ENCODE assay signal across 23 mouse cellular contexts in genomic region chr19:32152529-32152928, GRCm38 (mm10). TPM values are rescaled to one million over a fixed set of nuclear protein-coding genes. Genes with fewer than 3 reads are reported as not detected.
DNase-seq lines count a peak whose midpoint lies in the region; ATAC-seq and TF ChIP-seq lines count a peak whose summit lies in the region.
"Had no signal": no experiment of that assay in that cellular context is flagged by ENCODE, and none has a peak within 500 bp of the region (broad histone marks: within the 10 kb centered on the region; RNA-seq: fewer than 3 reads in every experiment).

No protein-coding gene starts in this region.

- no peak overlapping the region for H3K4me3 ChIP-seq in layer of hippocampus, adult 2 months
- H3K4me3 ChIP-seq in forebrain, embryonic 13.5 days: no peak overlapping the region
- H3K4me3 ChIP-seq: embryonic facial prominence, embryonic 15.5 days; forebrain, embryonic 15.5 days; heart, embryonic 15.5 days; liver, embryonic 13.5 days; lung, embryonic 15.5 days; midbrain, embryonic 10.5 days had no signal

- H3K36me3 ChIP-seq in forebrain, embryonic 13.5 days (ENCODE audit: poor library complexity, severe bottlenecking): no peaks in the 10 kb centered on the region
- H3K36me3 ChIP-seq: forebrain, embryonic 15.5 days; heart, embryonic 15.5 days; midbrain, embryonic 10.5 days had no signal

- DNase-seq in layer of hippocampus, adult 2 months (ENCODE audit: low spot score in 2 of 2): no peak
- DNase-seq in layer of hippocampus, postnatal 25 days (ENCODE audit: extremely low spot score in 1 of 2, low spot score in 1 of 2): no peak
- DNase-seq in thymus, postnatal 0 days (ENCODE audit: low spot score): peak; percentile 40
- DNase-seq in thymus, postnatal 4 days: no peak
- DNase-seq in brain, adult 2 months (ENCODE audit: low read depth, low spot score): peak; percentile 14
- DNase-seq in c-Kit-positive CD71-positive TER-119-positive erythroid progenitor cells, embryonic 14.5 days (ENCODE audit: low spot score): no peak
- DNase-seq: cerebellum, adult 18-20 months; cerebellum, postnatal 14 days; gastrocnemius, postnatal 25 days; heart, postnatal 4 days; kidney, adult 9 months; kidney, postnatal 25 days; liver, embryonic 13.5 days; thymus, adult 18-20 months had no signal

- TF ChIP-seq CTCF in layer of hippocampus, adult 2 months (conservative IDR thresholded peaks at IDR 0.05): peak; percentile 42

- no peak overlapping the region for H3K27ac ChIP-seq in layer of hippocampus, adult 2 months
- no peak overlapping the region for H3K27ac ChIP-seq in forebrain, embryonic 13.5 days
- H3K27ac ChIP-seq: embryonic facial prominence, embryonic 15.5 days; forebrain, embryonic 15.5 days; heart, embryonic 15.5 days; hindbrain, embryonic 14.5 days; liver, embryonic 13.5 days; lung, embryonic 15.5 days; macrophage; midbrain, embryonic 10.5 days had no signal

- no peaks in the 10 kb centered on the region for H3K4me1 ChIP-seq in forebrain, embryonic 13.5 days
- H3K4me1 ChIP-seq: forebrain, embryonic 15.5 days; lung, embryonic 15.5 days had no signal

- WGBS in forebrain, embryonic 13.5 days: 77% methylated on average over 6 of the region's 6 CpGs

- H3K9ac ChIP-seq in forebrain, embryonic 13.5 days: no peak overlapping the region
- H3K9ac ChIP-seq: embryonic facial prominence, embryonic 15.5 days; forebrain, embryonic 15.5 days; heart, embryonic 15.5 days; hindbrain, embryonic 14.5 days; liver, embryonic 13.5 days; lung, embryonic 15.5 days had no signal

- ATAC-seq in forebrain, embryonic 13.5 days: no peak
- ATAC-seq: forebrain, embryonic 15.5 days; inflammation-experienced regulatory T-cells, adult 6 months had no signal

- H3K9me3 ChIP-seq in forebrain, embryonic 13.5 days (replicated peaks): no peaks in the 10 kb centered on the region
- H3K9me3 ChIP-seq: embryonic facial prominence, embryonic 15.5 days; forebrain, embryonic 15.5 days; heart, embryonic 15.5 days; liver, embryonic 13.5 days; lung, embryonic 15.5 days; midbrain, embryonic 10.5 days had no signal

- no peaks in the 10 kb centered on the region for H3K27me3 ChIP-seq in forebrain, embryonic 13.5 days
- H3K27me3 ChIP-seq: embryonic facial prominence, embryonic 15.5 days; forebrain, embryonic 15.5 days; heart, embryonic 15.5 days; liver, embryonic 13.5 days; lung, embryonic 15.5 days had no signal

- no peak overlapping the region for H3K4me2 ChIP-seq in forebrain, embryonic 13.5 days
- H3K4me2 ChIP-seq: embryonic facial prominence, embryonic 15.5 days; forebrain, embryonic 15.5 days; heart, embryonic 15.5 days; hindbrain, embryonic 14.5 days; liver, embryonic 13.5 days; lung, embryonic 15.5 days had no signal

RNA-seq across cellular contexts. Expression of gene Asah2, which starts 44.5 kb away (rescaled TPM):
- 1 to 10 TPM; 6.6 to 6.9 TPM for total RNA-seq in layer of hippocampus, adult 2 months (2021)
- 1 to 10 TPM; 5.2 to 5.6 TPM for total RNA-seq in layer of hippocampus, postnatal 25 days (2021)
- polyA plus RNA-seq in thymus, postnatal 0 days (2015; fragmentation: Nextera tagmentation; extraction: Ambion mirVana): 0.72 and 1.0 TPM in 2 replicates
- 0.18 and 0.34 TPM in 2 replicates for polyA plus RNA-seq in forebrain, embryonic 13.5 days (2015; fragmentation: Nextera tagmentation; extraction: Ambion mirVana)

Comparison
In these comparisons a context has a peak if more than half of its experiments do, and no peak if none do; other contexts are left out.
1. DNase-seq: peak in thymus, postnatal 0 days (single experiment) and brain, adult 2 months (single experiment); none in layer of hippocampus, adult 2 months (0 of 2), layer of hippocampus, postnatal 25 days (0 of 2), thymus, postnatal 4 days (single experiment) and c-Kit-positive CD71-positive TER-119-positive erythroid progenitor cells, embryonic 14.5 days (single experiment).